Mouse (Mus musculus) megakaryocyte, embryonic 14.5 days (primary cell): ENCODE data around the gene Notch2. TPM values are rescaled to one million over a fixed set of nuclear protein-coding genes. Genes with fewer than 3 reads are reported as not detected.

Experiments used
- H3K27me3 ChIP-seq: replicated peaks from 2 replicates; pipeline ENCODE3; 2012; ENCODE audit warnings: inconsistent platforms
- H3K36me3 ChIP-seq: replicated peaks from 2 replicates; pipeline ENCODE3; 2012; ENCODE audit warnings: low read length, inconsistent platforms, mixed read lengths
- H3K4me1 ChIP-seq: 2 replicates; pipeline ENCODE4 v1.6.1; 2012; ENCODE audit warnings: inconsistent platforms
- H3K4me3 ChIP-seq: replicated peaks from 2 replicates; pipeline ENCODE3; 2012; ENCODE audit warnings: moderate library complexity, mild to moderate bottlenecking, inconsistent platforms
- H3K9me3 ChIP-seq: 2 replicates; pipeline ENCODE4 v1.6.1; 2012; ENCODE audit warnings: inconsistent platforms
- FLI1 ChIP-seq: IDR thresholded peaks from 2 replicates; pipeline ENCODE4 v1.6.1; 2012; ENCODE audit warnings: low read length, inconsistent platforms, mixed read lengths
- GATA1 ChIP-seq: IDR thresholded peaks from 3 replicates; pipeline ENCODE4 v1.6.1; 2012; ENCODE audit warnings: mixed read lengths, low read length, inconsistent platforms, borderline replicate concordance
- polyA plus RNA-seq: library from polyadenylated mRNA; stranded (reverse); fragments of >175 nt; gene quantifications from 2 replicates; pipeline ENCODE4 v1.2.3, GENCODE M21; 2012; ENCODE audit warnings: low replicate concordance; ENCODE audit not compliant: insufficient read depth

Gene Notch2
- polyA plus RNA-seq, 1 experiment: 1.9 TPM

GRCm38 (mm10) chr3:98089702-98090101 lies 76.4 kb downstream of the Notch2 start:
- H3K27me3 ChIP-seq: no peaks in the 10 kb centered on the region
- TF ChIP-seq GATA1: no peak
- H3K4me3 ChIP-seq: no peak overlapping the region
- peaks cover 71% of the 10 kb centered on the region for H3K36me3 ChIP-seq
- H3K9me3 ChIP-seq: no peaks in the 10 kb centered on the region
- H3K4me1 ChIP-seq: peaks cover 49% of the 10 kb centered on the region

GRCm38 (mm10) chr3:98090129-98090528 lies 76.8 kb downstream of the Notch2 start:
- Histone ChIP-seq H3K4me3 (no peak overlapping the region), H3K27me3 (no peaks in the 10 kb centered on the region), H3K4me1 (peaks cover 47% of the 10 kb centered on the region), H3K9me3 (no peaks in the 10 kb centered on the region), H3K36me3 (peaks cover 67% of the 10 kb centered on the region)
- TF ChIP-seq FLI1 (no peak), GATA1 (no peak)

DNA sequence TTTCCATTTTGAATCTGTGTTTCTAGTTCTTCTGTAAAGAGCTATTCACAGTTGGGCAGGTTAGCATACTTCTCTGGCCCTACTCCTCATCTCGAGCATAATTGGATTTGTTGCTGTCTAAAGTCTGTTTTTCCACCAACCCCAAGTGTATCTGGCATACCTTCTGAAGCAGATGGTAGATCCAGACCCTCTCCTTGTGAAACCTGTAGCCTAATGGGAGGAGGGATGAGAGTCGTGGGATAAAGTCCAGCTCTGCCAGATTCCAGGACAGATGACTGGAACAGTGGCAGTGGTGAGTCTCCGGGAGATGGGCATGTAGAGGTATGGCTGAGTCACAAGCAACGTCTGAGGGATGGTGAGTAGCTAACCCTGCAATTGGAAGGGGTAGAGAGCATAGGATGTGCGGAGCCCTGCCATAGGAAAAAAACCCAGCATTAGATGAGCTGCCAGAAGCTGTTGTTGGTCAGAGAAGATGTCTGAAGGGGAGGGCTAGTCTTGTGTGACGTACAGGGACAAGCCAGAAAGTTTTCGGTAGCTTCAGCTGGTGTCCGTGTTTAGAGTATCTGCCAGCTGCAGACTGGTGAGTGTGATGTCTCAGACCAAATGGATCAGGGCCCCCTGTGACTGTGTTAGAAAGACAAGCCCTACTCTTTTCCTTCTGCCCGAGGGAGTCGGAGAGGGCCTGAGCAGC lies 79.5 kb downstream of the Notch2 start:
- H3K9me3 ChIP-seq: no peaks in the 10 kb centered on the region
- no peaks in the 10 kb centered on the region for H3K27me3 ChIP-seq
- no peak for TF ChIP-seq FLI1
- TF ChIP-seq GATA1: no peak
- no peak overlapping the region for H3K4me3 ChIP-seq
- peaks cover 69% of the 10 kb centered on the region for H3K36me3 ChIP-seq
- peaks cover 22% of the 10 kb centered on the region for H3K4me1 ChIP-seq

- peaks cover 17% of the 10 kb centered on the region for H3K4me1 ChIP-seq
- no peaks in the 10 kb centered on the region for H3K27me3 ChIP-seq
- H3K36me3 ChIP-seq: peaks cover 69% of the 10 kb centered on the region
- no peaks in the 10 kb centered on the region for H3K9me3 ChIP-seq
- no peak overlapping the region for H3K4me3 ChIP-seq
- TF ChIP-seq GATA1: no peak
Observed at GRCm38 (mm10) chr3:98093954-98094353, 80.6 kb downstream of the Notch2 start.

GRCm38 (mm10) chr3:98094629-98095583 lies 81.6 kb downstream of the Notch2 start:
- Histone ChIP-seq H3K36me3 (peaks cover 73% of the 10 kb centered on the region), H3K4me3 (no peak overlapping the region), H3K9me3 (no peaks in the 10 kb centered on the region), H3K27me3 (no peaks in the 10 kb centered on the region), H3K4me1 (peaks cover 7% of the 10 kb centered on the region)
- TF ChIP-seq GATA1 (no peak), FLI1 (no peak)

DNA sequence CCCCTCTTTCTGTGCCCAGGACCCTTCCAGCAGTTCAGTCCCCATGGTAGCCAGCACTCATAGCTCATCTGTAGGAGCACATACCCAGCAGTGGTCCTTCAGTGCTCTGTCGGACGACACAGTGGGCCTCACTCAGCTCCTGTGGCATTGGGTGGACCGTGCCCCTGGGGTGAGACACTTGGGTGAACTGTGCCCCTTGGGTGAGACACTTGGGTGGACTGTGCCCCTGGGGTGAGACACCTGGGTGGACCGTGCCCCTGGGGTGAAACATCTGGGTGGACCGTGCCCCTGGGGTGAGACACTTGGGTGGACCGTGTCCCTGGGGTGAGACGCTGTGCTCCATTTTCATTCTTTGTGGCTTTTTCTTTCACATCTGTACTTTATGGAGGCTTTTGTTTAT lies 83.7 kb downstream of the Notch2 start:
- Histone ChIP-seq H3K36me3 (peaks cover 78% of the 10 kb centered on the region), H3K9me3 (peaks cover 1% of the 10 kb centered on the region), H3K4me3 (no peak overlapping the region), H3K4me1 (peaks cover 21% of the 10 kb centered on the region), H3K27me3 (no peaks in the 10 kb centered on the region)
- TF ChIP-seq GATA1 (no peak), FLI1 (no peak)

GRCm38 (mm10) chr3:98098676-98099075 lies 85.3 kb downstream of the Notch2 start:
- peaks cover 13% of the 10 kb centered on the region for H3K9me3 ChIP-seq

GRCm38 (mm10) chr3:98099287-98099686 lies 86.0 kb downstream of the Notch2 start:
- TF ChIP-seq GATA1: no peak
- TF ChIP-seq FLI1: no peak

More at GRCm38 (mm10) chr3:98098676-98099075, 85.3 kb downstream of the Notch2 start:
- no peak overlapping the region for H3K4me3 ChIP-seq
- H3K27me3 ChIP-seq: no peaks in the 10 kb centered on the region
- H3K4me1 ChIP-seq: peaks cover 20% of the 10 kb centered on the region
- H3K36me3 ChIP-seq: peaks cover 83% of the 10 kb centered on the region
- no peak for TF ChIP-seq FLI1
- TF ChIP-seq GATA1: no peak

GRCm38 (mm10) chr3:98101541-98101940 lies 88.2 kb downstream of the Notch2 start:
- Histone ChIP-seq H3K9me3 (peaks cover 13% of the 10 kb centered on the region), H3K36me3 (peaks cover 98% of the 10 kb centered on the region), H3K27me3 (no peaks in the 10 kb centered on the region), H3K4me1 (peaks cover 15% of the 10 kb centered on the region), H3K4me3 (no peak overlapping the region)
- TF ChIP-seq GATA1 (no peak), FLI1 (no peak)

More at GRCm38 (mm10) chr3:98099287-98099686, 86.0 kb downstream of the Notch2 start:
- peaks cover 18% of the 10 kb centered on the region for H3K4me1 ChIP-seq
- peaks cover 85% of the 10 kb centered on the region for H3K36me3 ChIP-seq
- no peaks in the 10 kb centered on the region for H3K27me3 ChIP-seq
- no peak overlapping the region for H3K4me3 ChIP-seq
- peaks cover 13% of the 10 kb centered on the region for H3K9me3 ChIP-seq

DNA sequence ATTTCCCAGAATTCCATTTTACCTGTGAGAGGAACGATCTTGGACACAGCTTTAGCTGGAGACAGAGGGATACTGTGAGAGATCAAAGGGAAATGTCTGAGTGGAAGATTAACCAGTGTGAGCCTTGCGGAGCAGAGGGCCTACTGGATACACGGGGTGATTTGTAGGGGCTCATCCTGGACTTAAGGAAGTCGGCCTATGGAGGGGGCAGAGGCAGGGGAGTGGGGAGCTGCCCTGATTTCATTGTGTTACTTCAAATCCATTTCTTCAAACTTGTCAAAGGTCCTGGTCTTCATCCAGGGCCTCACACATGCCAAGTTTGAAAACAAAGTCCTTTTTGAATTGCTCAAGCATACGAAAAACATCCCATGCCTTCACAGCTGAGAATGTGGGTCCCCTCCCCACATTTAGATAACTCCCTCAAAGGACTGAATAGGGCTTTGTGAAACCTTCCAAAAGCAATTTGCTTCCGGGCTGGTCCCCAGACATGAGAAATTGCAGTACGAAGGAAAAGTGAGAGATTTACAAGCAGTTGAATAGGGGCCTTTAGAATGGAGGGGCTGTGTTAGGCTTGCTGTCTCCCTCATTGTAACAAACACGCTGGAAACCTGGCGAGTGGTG lies 91.6 kb downstream of the Notch2 start:
- Histone ChIP-seq H3K4me1 (peaks cover 27% of the 10 kb centered on the region), H3K36me3 (peaks cover 98% of the 10 kb centered on the region), H3K4me3 (no peak overlapping the region), H3K27me3 (no peaks in the 10 kb centered on the region), H3K9me3 (peaks cover 13% of the 10 kb centered on the region)
- TF ChIP-seq FLI1 (no peak), GATA1 (no peak)
